Mouse (Mus musculus): ENCODE measurements around the gene Trpc7. TPM values are rescaled to one million over a fixed set of nuclear protein-coding genes. Genes with fewer than 3 reads are reported as not detected.

Gene Trpc7
- total RNA-seq, 2 experiments from 2014 or later, result 0.13 to 0.26 TPM

DNA sequence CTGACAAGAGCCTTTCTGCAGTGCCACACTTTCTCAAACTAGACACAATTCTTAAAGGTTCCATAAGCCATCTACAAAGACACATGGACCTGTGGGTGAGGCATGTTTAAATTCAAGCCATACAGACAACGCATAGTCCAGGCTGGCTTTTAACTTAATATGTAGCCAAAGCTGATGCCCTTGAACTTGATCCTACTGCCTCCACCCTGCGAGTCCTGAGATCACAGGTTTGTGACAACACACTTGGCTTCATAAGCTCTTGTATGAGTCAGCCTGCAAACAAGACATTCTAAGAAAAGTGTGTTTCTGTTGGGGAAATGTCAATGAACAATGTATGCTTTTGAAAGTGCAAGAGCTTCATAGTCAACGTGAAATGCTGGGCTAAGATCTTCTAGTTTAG, 102.9 kb downstream of the Trpc7 start:
- DNase-seq (ENCODE audit: low spot score in 2 of 2), result no peak

DNA sequence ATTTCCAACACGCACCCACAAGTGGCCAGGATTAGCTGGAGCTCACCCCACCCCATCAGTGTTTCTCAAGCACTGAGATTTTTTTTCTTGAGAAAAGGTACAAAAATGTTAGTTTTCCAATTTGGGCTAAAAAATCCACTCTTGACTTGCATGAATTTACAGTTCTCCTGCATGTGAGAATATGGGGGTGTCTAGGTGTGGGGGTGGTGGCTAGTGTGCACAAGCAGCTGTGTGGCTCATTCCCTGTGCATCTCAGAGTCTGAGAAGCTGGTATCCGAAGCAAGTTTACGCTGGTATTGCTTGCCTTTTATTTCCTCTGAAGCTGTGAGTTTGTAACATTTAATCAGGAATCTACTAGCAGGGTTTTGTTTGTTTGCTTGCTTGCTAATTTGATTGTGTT, 105.1 kb downstream of the Trpc7 start:
- no peak for DNase-seq (ENCODE audit: low spot score in 2 of 2)

DNA sequence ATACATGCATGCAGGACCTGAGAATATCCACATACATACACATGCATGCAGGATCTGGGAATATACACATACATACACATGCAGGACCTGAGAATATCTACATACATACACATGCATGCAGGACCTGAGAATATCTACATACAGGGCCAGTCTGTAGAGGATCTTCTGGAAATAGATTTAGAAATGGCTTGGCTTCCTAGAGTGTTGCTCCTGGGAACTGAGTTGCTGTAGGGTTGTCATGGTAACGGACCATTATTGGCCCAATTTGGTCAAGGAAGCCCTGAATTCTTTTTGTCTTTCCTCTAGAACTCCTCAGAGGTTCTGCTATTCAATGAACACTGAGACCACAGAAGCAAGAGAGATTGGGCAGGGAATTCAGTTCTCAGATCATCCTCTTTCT, 113.2 kb downstream of the Trpc7 start:
- no peak for DNase-seq (ENCODE audit: low spot score in 2 of 2)

DNA sequence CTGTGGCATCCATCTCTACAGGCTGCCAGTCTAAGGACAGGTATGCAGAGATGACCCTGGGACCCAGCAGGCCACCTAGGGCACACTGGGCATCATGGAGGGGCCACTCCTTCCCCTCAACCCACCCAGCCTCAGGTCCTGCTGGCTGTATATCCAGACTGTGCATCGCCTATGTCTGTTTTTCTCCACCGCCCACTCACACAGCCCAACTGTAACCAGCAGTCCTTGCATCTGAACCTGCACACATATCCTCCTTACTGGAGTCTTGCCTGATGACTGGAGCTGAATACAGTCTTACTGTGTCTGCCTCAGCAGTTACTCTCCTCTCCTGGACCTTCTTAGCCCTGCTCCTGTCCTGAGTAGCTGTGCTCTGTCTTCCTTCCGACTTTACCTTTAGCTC, 114.1 kb downstream of the Trpc7 start:
- DNase-seq (ENCODE audit: low spot score in 2 of 2), result no peak

DNA sequence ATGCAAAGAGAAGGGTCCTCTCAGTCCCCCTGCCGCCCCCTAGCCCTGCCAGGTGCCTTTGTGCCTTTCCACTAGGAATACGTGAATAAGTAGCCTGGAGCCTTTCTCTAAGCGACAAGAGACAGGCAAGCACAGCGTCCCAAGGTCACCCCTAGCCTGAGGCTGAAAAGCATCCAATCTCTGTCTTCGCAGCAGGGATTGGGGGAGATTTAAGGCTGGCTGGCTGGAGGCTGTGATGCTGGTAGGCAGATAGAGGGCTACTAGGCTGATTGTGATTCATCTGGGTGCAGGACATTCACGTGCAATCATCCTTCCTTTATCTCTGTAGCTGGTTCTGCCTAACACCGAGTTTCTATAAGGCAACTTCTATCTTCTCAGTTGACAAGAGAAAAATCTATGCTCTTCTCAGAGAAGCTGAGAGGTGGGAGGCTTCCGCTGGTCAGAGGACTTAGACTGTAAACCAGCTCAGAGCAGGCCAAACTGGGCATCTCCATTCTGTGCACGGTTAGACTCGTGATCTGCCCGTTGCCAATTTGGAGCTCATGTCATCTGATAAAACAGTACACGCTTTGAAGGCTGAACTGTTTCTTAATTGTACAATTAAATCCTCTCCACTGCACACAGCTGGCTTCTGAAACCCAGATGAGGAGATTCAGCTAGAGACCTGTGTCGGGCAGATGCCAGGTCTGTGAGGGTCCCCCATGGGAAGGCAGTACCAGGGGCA, 114.9 kb downstream of the Trpc7 start:
- no peak for DNase-seq (ENCODE audit: low spot score in 2 of 2)

DNA sequence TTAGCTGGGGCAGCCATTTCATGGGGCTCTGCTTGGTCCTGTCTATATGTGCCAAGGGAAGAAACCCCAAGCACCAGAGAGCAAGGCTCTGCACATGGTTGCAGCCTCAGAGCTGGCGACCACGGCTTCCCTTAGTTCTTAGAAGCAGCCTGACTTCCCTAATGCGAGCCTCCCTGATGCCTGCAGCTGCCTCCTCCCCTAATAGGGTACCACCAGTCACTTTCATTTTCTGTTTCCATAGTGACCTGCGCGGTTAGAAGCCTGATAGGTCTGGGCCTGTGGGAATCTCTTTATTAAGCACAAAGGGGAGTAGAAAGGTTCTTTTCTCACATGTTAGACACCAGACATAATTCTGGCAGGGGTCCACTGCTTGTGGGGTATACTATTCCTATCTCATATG, 121.5 kb downstream of the Trpc7 start:
- DNase-seq (ENCODE audit: low spot score in 2 of 2), result no peak

DNA sequence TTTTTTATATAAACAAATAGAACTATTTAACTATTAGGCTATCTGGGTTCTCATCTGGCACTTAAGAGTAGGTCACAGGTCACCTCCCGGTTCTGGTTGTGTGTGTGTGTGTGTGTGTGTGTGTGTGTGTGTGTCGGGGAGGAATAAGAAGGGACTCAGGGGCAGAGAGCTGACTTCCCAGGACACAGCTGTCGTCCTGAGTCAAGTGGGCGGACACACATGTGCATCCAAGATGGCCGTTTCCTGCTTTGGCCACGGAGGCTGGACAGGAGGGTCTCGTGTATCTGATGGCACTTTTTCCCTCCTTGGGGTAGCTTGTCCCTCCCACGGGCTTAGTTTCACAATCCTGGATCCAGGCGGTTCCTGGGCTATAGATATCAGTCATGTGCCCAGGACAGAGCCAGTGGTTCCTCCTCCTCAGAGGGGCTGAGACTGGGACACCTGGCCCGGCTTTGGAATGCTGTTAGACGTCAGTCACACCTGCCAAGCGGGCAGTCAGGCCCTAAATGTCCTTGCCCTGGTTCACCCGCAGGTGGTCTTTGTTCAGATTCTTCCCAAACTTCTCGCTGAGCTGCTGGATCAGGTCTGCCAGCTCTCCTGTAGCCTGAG, 122.4 kb downstream of the Trpc7 start:
- DNase-seq (ENCODE audit: low spot score in 2 of 2), result no peak

DNA sequence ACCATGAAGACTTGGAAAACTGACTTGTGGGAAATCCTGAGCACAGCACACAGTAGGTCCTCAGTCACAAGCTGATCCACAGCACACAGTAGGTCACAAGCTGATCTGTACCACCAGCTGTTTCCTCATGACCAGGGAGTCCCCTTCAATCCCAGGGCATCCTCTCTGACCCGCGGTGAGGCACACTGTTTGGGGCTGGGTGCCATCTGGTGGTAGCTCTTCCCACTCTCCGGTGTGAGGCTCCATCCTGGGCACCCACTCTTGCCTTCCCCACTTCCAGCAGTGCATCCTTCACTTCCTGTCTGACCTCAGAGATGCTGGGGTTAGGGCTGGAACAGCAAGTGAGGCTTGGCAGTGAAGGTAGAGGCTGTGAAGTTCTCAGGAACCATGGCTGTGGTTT, 123.2 kb downstream of the Trpc7 start:
- no peak for DNase-seq (ENCODE audit: low spot score in 2 of 2)

DNA sequence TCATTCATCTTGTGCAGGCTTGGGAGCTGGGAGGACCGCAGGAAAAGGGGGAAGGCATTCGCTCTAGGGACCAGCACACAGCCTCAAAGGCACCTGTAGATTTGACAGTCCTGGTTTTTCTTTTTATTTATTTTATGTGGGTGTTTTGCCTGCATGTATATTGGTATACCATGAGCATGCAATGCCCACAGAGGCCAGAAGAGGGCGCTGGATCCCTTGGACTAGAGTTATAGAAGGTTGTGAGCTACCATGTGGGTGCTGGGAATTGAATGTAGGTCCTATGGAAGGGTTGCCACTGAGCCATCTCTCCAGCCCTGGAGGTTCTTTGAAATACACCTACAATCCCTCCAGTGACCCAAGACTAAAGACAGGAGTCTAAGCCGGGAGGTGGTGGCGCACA, 125.0 kb downstream of the Trpc7 start:
- DNase-seq (ENCODE audit: low spot score in 2 of 2), result no peak

DNA sequence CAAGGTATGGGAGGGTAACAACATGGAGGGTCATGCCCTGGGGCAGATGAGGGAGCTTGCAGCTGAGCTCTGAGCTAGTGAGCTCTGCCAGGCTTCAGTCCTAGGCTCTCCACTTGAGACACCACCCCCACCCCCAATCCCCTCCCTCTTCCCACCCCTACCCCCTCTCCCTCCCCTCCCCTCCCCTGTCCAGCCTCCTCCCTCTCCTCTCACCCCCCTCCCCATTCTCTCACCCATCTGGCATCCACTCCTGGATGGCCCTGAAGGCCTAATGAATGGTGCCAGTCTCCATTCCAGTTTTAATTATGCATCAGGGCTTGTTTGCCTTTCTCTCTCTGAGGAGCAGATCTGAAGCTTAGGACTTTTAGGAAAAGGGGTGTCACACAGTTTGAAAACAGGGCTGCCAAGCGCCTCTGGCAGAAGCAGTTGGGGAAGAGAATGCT, 125.6 kb downstream of the Trpc7 start:
- no peak for DNase-seq (ENCODE audit: low spot score in 2 of 2)

DNA sequence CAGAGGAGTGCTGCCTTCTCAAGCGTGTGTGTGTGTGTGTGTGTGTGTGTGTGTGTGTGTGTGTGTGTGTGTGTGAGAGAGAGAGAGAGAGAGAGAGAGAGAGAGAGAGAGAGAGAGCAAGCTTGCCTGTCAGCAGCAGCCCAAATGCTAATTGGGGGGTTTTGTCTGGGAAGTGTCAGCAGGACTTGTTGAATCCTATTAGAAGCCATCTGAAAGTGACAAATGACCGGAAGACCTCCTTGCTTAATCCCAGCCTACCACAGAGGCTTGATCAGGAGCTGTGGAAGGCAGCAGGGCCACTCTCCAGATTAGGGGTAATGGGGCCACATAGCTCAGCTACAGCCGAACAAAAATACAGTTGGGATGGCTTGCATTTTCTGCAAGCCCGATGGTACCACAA, 126.4 kb downstream of the Trpc7 start:
- DNase-seq (ENCODE audit: low spot score in 2 of 2), result no peak

DNA sequence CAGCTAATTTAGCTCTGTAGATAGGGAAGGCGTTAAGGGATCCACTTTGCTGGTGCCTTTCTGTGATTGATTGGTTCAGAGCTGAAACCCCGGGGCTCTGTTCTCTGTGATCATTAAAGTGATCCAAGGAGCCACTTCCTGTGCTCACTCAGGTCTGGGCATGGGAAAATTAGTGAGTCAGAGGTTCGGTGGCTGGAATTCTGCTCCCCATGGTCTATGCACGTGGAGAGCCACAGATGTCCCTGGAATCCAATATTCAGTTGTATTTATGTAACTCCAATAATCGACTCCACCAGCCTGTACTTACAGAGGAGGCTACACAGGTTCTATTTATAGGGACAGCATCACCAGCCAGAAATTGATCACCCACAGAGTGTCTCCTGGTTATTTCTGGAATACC, 129.6 kb downstream of the Trpc7 start:
- no peak for DNase-seq (ENCODE audit: low spot score in 2 of 2)

DNA sequence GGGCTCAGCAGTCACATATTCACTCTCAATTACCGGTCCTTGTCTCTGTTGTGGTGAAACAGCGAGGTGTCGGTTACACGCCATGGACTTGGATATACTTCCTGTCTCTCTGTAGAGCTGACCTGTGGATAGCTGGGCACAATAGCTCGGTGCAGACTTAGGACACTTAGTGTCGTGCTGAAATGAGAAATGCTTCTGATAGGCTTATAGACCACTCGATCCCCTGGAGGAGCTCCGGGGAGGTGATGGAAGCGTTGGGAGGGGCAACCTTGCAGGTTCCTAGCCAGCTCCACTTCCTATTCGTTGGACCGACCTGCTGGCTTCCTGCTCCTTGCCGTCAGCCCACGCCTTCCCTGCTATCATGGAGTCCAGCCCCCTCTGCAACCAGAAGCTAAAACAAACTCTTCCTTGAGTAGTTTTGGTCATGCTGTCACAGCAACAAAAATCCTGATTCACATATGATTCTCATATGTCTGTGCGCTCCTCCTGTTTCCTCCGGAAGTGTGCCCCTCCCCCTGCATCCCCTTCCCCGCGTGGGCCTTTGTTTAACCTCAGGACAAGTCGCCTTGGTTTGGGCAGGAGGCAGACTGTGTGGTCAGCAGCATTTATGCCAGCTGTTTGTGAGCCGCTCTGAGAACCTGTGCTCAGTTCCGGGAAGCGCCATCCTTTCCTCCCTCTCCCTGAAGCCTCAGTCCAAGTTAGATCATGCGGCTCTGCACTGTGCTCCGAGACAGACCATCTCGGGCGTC, 130.3 kb downstream of the Trpc7 start:
- no peak for DNase-seq (ENCODE audit: low spot score in 2 of 2)

DNA sequence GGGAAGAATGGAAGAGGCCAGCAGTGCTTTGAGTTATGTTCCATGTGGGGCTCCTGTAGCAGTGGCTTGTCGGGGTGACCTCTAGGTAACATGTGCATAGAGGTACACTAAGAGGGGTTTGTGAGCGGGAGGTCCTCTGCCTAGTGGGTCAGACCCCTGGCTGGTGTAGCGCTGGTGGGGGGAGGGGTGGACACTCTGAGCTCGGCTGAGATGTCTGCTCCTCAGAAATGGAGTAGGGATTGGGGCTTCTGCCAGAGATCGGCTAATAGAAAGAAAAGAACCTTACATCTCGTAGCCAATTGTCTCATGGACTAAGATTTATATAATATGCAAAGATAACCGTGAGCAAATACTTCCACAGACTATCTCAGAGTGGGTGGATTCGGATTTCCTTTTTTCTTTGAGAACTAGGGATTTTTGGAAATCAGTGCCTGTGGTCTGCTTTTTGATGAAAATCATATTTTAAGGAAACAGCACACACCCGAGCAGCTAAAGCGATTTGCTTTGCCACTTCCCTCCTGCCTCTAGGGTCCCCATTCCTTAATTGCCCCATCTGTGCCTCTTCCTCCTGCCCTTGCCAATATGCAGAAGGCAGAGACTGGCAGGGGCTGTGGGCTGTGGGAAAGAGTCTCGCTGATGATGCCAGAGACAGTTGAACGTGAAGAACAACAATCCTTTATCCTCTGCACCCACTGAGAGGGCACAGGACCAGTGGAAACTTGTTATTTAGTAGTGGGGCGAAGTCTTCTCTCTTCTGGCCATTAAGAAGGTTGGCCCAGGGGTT, 133.2 kb downstream of the Trpc7 start:
- no peak for DNase-seq (ENCODE audit: low spot score in 2 of 2)

DNA sequence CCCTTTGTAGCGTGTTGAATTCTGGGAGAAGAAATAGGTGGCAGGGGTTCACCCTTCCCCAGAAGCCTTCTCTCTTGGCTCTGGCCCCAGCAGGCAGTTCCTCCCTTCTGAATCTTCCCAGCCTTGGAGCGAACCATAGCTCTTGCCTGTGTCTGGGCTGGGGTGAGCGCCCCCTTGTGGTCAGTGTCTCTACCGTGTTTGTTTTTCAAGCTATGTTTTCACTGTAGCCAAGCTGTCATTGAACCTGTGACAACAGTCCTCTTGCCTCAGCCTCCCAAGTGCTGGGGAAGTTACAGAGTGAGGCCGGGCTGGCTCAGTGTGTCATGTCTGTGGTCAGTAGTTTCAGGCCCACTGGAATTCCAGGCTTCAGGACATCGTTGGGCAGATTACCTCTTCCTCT, 137.3 kb downstream of the Trpc7 start:
- DNase-seq (ENCODE audit: low spot score in 2 of 2), result peak; percentile 82 to 83

DNA sequence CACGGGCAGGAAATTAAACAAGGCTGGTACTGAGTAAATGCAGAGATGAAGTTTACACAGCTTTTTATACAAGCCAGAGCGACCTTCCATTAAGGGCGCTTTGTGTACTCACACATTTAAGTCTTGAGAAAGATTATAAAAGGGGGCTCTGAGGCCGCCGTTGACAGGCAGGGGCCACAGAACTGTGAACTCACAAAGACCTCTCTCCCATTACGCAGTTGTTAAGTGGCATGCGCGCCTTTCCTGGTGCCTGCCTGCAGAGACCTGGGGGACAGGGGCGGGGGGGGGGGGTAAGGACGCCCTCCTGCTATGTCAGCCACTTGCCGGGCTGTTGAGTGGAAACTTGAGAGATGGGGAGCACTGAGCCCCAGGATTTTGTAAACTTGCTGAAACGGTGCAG, 138.6 kb downstream of the Trpc7 start:
- no peak for DNase-seq (ENCODE audit: low spot score in 2 of 2)

DNA sequence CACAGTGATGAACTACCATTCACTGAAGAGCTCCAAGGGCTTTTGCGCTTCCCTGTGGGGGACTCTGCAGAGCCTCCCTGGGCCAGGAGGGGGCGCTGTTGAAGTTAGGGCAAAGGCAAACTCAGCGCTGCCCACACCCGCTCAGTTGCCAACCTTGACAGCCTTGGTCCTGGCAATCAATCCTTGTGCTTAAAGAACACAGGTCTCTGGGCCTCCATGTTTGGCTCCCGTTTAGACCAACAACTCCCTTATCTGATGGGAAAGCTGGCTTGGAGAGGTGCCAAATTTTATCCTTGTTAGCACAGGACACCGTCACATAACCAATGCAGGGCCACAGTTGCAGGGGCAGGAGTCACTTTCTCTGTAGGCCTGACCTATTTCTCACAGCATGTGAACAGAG, 139.9 kb downstream of the Trpc7 start:
- peak in 1 of 2 experiments; percentile 35 for DNase-seq (ENCODE audit: low spot score in 2 of 2)

DNA sequence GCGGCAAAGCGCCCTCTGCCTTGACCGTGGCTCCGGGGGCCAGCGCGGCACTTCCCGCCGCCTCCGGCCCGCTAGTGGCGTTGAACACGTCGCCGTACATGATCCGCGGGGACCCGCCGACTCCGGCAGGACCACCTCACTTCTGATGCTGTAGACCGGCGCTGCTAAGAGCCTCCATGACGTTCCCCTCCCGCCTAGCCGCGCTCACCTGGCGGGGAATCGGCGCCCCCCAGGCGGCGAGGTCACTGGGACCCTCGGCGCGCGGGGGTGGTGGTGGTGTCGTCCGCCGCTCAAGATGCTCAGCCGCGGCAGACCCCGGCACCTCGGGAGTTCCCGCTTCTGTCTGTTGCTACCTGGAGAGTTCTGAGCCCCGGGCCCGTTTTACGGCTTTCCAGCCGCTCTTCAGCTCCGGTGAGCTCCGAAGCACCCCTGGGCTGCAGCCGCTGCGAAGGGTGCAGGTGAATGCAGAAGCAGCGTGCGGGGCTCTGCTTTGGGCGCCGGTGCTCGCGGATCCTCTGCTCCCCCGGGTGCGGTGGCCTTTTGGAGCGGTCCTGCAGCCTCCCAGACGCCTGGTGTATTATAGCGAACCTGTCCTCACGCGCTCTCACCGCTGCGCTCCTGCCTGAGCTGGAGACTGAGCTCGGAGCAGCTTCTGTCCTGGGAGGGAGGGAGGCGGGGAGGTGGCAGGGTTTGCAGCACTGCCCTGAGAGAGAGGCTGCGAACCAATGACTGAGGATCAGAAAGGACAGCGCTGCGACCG, 142.4 kb downstream of the Trpc7 start, which contains the start of gene Gm45623:
Gm45623 (minus strand) TSS at position 636 of the 760 bp plus-strand sequence.
- no peak for DNase-seq (ENCODE audit: low spot score in 2 of 2)

DNA sequence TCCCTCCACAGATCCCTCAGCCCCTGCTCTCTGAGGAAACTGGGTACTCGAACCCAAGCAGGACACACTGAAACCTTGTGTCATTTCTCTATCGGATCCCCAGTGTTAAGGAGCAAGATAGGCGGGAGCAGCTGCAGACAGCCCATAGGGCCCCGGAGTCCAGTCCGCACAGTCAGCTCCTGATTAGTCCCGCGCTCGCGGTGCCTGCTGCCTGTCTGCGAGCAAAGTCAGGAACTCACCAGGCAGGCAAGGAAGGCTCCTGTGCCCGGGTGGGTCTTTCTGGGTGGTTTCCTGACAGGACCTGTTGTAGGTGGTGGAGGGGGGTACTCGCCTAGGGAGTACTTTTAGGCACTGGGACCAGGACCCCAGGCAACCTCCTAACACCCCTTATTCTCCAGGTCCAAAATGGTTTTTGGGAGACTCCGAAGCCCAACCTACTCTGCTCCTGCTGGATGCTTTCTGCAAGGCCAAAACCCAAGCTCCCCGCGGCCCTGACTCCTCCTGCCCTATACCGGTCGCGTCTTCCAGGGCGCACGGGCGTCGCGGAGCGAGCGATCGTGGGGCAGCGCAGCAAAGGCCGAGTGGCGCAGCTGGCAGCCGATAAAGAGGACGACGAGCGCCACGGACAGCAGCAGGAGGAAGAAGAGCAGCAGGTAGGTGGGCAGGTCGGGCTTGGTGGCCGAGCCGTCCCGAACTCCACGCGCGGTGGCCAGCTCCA, 143.2 kb downstream of the Trpc7 start:
- no peak for DNase-seq (ENCODE audit: low spot score in 2 of 2)

DNA sequence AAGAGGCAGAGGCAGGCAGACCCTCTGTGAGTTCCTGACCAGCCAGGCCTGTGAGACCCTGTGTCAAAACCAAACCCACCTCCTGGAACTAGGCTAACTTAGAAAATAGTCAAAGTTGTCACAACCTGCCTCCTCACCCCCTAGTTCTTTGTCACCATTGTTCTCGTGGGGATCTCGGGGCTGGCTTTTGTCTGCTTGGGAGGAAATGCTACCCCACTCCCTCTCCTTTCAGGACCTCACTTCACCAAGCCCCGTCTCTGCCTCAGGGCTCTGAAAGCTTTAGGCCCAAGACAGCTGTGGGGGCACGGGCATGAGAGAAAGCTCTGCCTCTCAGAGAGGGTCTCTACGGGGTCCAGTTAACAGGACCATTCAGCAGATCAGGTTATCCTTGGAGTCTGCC, 144.0 kb downstream of the Trpc7 start:
- DNase-seq (ENCODE audit: low spot score in 2 of 2), result no peak
